In genomic region chr9:63647581-63648519, GRCm38 (mm10) we compare ENCODE assay signal across 13 mouse cellular contexts. TPM values are rescaled to one million over a fixed set of nuclear protein-coding genes. Genes with fewer than 3 reads are reported as not detected.
A peak's percentile ranks its signal among the peaks of the same experiment; 100 is the strongest.
DNase-seq lines count a peak whose midpoint lies in the region; ATAC-seq and TF ChIP-seq lines count a peak whose summit lies in the region.
"Had no signal": no experiment of that assay in that cellular context is flagged by ENCODE, and none has a peak within 500 bp of the region (broad histone marks: within the 10 kb centered on the region; RNA-seq: fewer than 3 reads in every experiment).

No protein-coding gene starts in this region.

- H3K4me2 ChIP-seq in lung, postnatal 0 days (replicated peaks; ENCODE audit: low read depth, low read length), result no peak overlapping the region
- H3K4me2 ChIP-seq: hindbrain, embryonic 15.5 days; liver, embryonic 13.5 days; neural tube, embryonic 12.5 days had no signal

- no peak overlapping the region for H3K9ac ChIP-seq in lung, postnatal 0 days (replicated peaks; ENCODE audit: low read depth)
- H3K9ac ChIP-seq: hindbrain, embryonic 15.5 days; liver, embryonic 13.5 days; neural tube, embryonic 12.5 days had no signal

- ATAC-seq in frontal cortex, adult (ENCODE audit: low TSS enrichment), result peak; percentile 29; the same call in 1 of the 2 replicates
- peak; percentile 10; the same call in 1 of the 2 replicates for ATAC-seq in lung, postnatal 0 days

- H3K4me1 ChIP-seq in lung, postnatal 0 days (ENCODE audit: insufficient read depth, low read depth, low read length), result no peaks in the 10 kb centered on the region
- H3K4me1 ChIP-seq: neural tube, embryonic 12.5 days had no signal

- H3K36me3 ChIP-seq in lung, postnatal 0 days (ENCODE audit: insufficient read depth, low read length), result peaks cover 18% of the 10 kb centered on the region

- no peak for TF ChIP-seq EP300 in lung, postnatal 0 days (IDR thresholded peaks at IDR 0.05)

- H3K4me3 ChIP-seq in lung, postnatal 0 days (ENCODE audit: low read depth, low read length), result no peak overlapping the region
- H3K4me3 ChIP-seq: hindbrain, embryonic 15.5 days; liver, embryonic 13.5 days; neural tube, embryonic 12.5 days had no signal

- no peaks in the 10 kb centered on the region for H3K9me3 ChIP-seq in lung, postnatal 0 days (ENCODE audit: low read length)
- H3K9me3 ChIP-seq: hindbrain, embryonic 15.5 days; liver, embryonic 13.5 days; neural tube, embryonic 12.5 days had no signal

- TF ChIP-seq CTCF in lung, postnatal 0 days (IDR thresholded peaks at IDR 0.05), result no peak

- no peak overlapping the region for H3K27ac ChIP-seq in lung, postnatal 0 days (ENCODE audit: low read length)
- H3K27ac ChIP-seq: hindbrain, embryonic 15.5 days; liver, embryonic 13.5 days; neural tube, embryonic 12.5 days had no signal

- H3K27me3 ChIP-seq in lung, postnatal 0 days (replicated peaks; ENCODE audit: insufficient read depth, low read length), result no peaks in the 10 kb centered on the region
- H3K27me3 ChIP-seq: hindbrain, embryonic 15.5 days; liver, embryonic 13.5 days; neural tube, embryonic 12.5 days had no signal

- no peak for DNase-seq in frontal cortex, postnatal 14 days (ENCODE audit: low spot score in 2 of 2)
- DNase-seq in lung, postnatal 0 days (ENCODE audit: low spot score), result no peak
- no peak for DNase-seq in lung, postnatal 14 days
- DNase-seq in cerebellum, adult 9-11 months, result peak; percentile 63
- peak; percentile 73 to 81 for DNase-seq in kidney, postnatal 36 days
- DNase-seq in ovary, postnatal 10 days (ENCODE audit: low spot score), result no peak
- DNase-seq in spleen, adult 12 weeks (ENCODE audit: low spot score), result no peak
- DNase-seq: adrenal gland, postnatal 10 days; liver, embryonic 13.5 days; thymus, postnatal 14 days had no signal

- 70% methylated on average over 9 of the region's 9 CpGs for WGBS in lung, postnatal 0 days

RNA-seq across cellular contexts. Expression of gene Aagab, which starts 45.4 kb away (rescaled TPM):
- 17.0 and 20.5 TPM in 2 replicates for polyA plus RNA-seq in lung, postnatal 0 days (2015; fragmentation: Nextera tagmentation; extraction: Ambion mirVana)

RNA-seq across cellular contexts. Expression of gene Iqch, which starts 45.6 kb away (rescaled TPM):
- 0.06 and 0.24 TPM in 2 replicates for polyA plus RNA-seq in lung, postnatal 0 days (2015; fragmentation: Nextera tagmentation; extraction: Ambion mirVana)
- polyA plus RNA-seq: liver, embryonic 13.5 days had no signal

Comparison
In these comparisons a context has a peak if more than half of its experiments do, and no peak if none do; other contexts are left out.
1. DNase-seq: peak in cerebellum, adult 9-11 months (single experiment) and kidney, postnatal 36 days (2 of 2); none in frontal cortex, postnatal 14 days (0 of 2), lung, postnatal 0 days (single experiment), lung, postnatal 14 days (single experiment), ovary, postnatal 10 days (single experiment) and spleen, adult 12 weeks (single experiment).